Mouse (Mus musculus) neutrophil, adult 5-6 weeks (primary cell): ENCODE measurements around the gene Olfr172. TPM values are rescaled to one million over a fixed set of nuclear protein-coding genes. Genes with fewer than 3 reads are reported as not detected.

Source experiments
- total RNA-seq: library from RNA; stranded (forward); fragments of 200-1000 nt; gene quantifications from 2 replicates; pipeline ENCODE4 v1.2.3, GENCODE M21; 2017

Gene Olfr172
- total RNA-seq, 1 experiment from 2014 or later = not detected

Other genes starting within 250 kb of the Olfr172 start
- 190 and 210 TPM in 2 replicates for gene St3gal6, start 238.9 kb downstream of the Olfr172 start, total RNA-seq
- not detected in 2 replicates for gene Gm813, start 146.2 kb downstream of the Olfr172 start, total RNA-seq
- gene E330017A01Rik, start 124.4 kb downstream of the Olfr172 start, total RNA-seq = not detected in 2 replicates
- 13.8 and 14.4 TPM in 2 replicates for gene Cpox, start 92.9 kb downstream of the Olfr172 start, total RNA-seq
- 0.23 and 0.86 TPM in 2 replicates for gene Gpr15, start 44.1 kb downstream of the Olfr172 start, total RNA-seq
- gene Cldnd1, start 35.3 kb downstream of the Olfr172 start, total RNA-seq = 29.8 and 30.6 TPM in 2 replicates
- not detected in 2 replicates for gene Olfr173, start 37.1 kb upstream of the Olfr172 start, total RNA-seq
- not detected in 2 replicates for gene Olfr175-ps1, start 63.6 kb upstream of the Olfr172 start, total RNA-seq
- gene Olfr177, start 111.6 kb upstream of the Olfr172 start, total RNA-seq = 0.25 TPM in 1 of 2 replicates, not detected in the other
- not detected in 2 replicates for gene Olfr178, start 128.9 kb upstream of the Olfr172 start, total RNA-seq
- not detected in 2 replicates for gene Olfr181, start 165.6 kb upstream of the Olfr172 start, total RNA-seq
- gene Olfr180, start 166.2 kb upstream of the Olfr172 start, total RNA-seq = not detected in 2 replicates
- not detected in 2 replicates for gene Olfr183, start 232.2 kb upstream of the Olfr172 start, total RNA-seq